Mouse (Mus musculus) embryonic facial prominence, embryonic 11.5 days (tissue): ENCODE data around the gene Camta1. TPM values are rescaled to one million over a fixed set of nuclear protein-coding genes. Genes with fewer than 3 reads are reported as not detected.
A peak's percentile ranks its signal among the peaks of the same experiment; 100 is the strongest.

Source experiments
- ATAC-seq: fragments of 200-750 bp; cut with Nextera tagmentation; replicated peaks from 2 replicates; pipeline ENCODE4 v1.8.0; 2017; ENCODE audit warnings: low read depth; ENCODE audit not compliant: insufficient number of reproducible peaks, low FRiP score, low TSS enrichment
- DNase-seq: peaks from one replicate; pipeline ENCODE4 v3.0.0-alpha.2; 2015; ENCODE audit warnings: low spot score
- H3K27ac ChIP-seq: fragments of 300-500 bp; sonication (generic); replicated peaks from 2 replicates; pipeline ENCODE4 v1.5.1; 2014; ENCODE audit warnings: mild to moderate bottlenecking, low read depth, low read length, control low read depth
- H3K27me3 ChIP-seq: fragments of 300-500 bp; sonication (generic); 2 replicates; pipeline ENCODE4 v1.6.1; 2014; ENCODE audit warnings: mild to moderate bottlenecking, low read length, moderate library complexity, mixed read lengths; ENCODE audit not compliant: control insufficient read depth, insufficient read depth
- H3K36me3 ChIP-seq: fragments of 300-500 bp; sonication (generic); replicated peaks from 2 replicates; pipeline ENCODE4 v1.6.1; 2014; ENCODE audit warnings: low read depth, mild to moderate bottlenecking, low read length, moderate library complexity, mixed read lengths; ENCODE audit not compliant: control insufficient read depth, insufficient read depth
- H3K4me1 ChIP-seq: fragments of 300-500 bp; sonication (generic); 2 replicates; pipeline ENCODE4 v1.6.1; 2014; ENCODE audit warnings: low read length, mixed read lengths; ENCODE audit not compliant: control insufficient read depth, insufficient read depth
- H3K4me2 ChIP-seq: fragments of 300-500 bp; sonication (generic); 2 replicates; pipeline ENCODE4 v1.6.1; 2014; ENCODE audit warnings: low read depth, mild to moderate bottlenecking, control low read depth, low read length, moderate library complexity
- H3K4me3 ChIP-seq: fragments of 300-500 bp; sonication (generic); 2 replicates; pipeline ENCODE4 v1.5.1; 2014; ENCODE audit warnings: low read depth, low read length, control low read depth
- H3K9ac ChIP-seq: fragments of 300-500 bp; sonication (generic); replicated peaks from 2 replicates; pipeline ENCODE4 v1.6.1; 2014; ENCODE audit warnings: mild to moderate bottlenecking, control low read depth, low read length
- H3K9me3 ChIP-seq: fragments of 300-500 bp; sonication (generic); replicated peaks from 2 replicates; pipeline ENCODE4 v1.6.1; 2016; ENCODE audit warnings: mild to moderate bottlenecking, low read length, inconsistent platforms, mixed read lengths; ENCODE audit not compliant: control insufficient read depth
- WGBS: fragments of 180-500 bp; shearing (Covaris S2); extraction: QIAGEN DNeasy Blood & Tissue Kit; methylation state at CpG from one replicate; pipeline ENCODE4 v1.1.7; 2014; 5-methylcytosine and 5-hydroxymethylcytosine counted together
- polyA plus RNA-seq: library from polyadenylated mRNA; unstranded; fragments of >200 nt; fragmentation: Nextera tagmentation; extraction: Ambion mirVana; gene quantifications from 2 replicates; pipeline ENCODE4 v1.2.1, GENCODE M21; 2014

The Camta1 gene
- polyA plus RNA-seq, 1 experiment from 2014 or later, result 130 TPM

- Histone ChIP-seq H3K36me3 (no peaks in the 10 kb centered on the region), H3K4me1 (no peaks in the 10 kb centered on the region), H3K4me3 (no peak overlapping the region), H3K4me2 (no peak overlapping the region), H3K9ac (no peak overlapping the region), H3K27ac (no peak overlapping the region), H3K9me3 (no peaks in the 10 kb centered on the region), H3K27me3 (no peaks in the 10 kb centered on the region; the same call in 1 of the 2 replicates)
- 80% methylated on average over 3 of the region's 3 CpGs for WGBS
- ATAC-seq (no peak), DNase-seq (no peak)
Observed at GRCm38 (mm10) chr4:151454065-151454464, 407.6 kb downstream of the Camta1 start.

GRCm38 (mm10) chr4:151451885-151452284, 409.8 kb downstream of the Camta1 start:
- Histone ChIP-seq H3K9ac (no peak overlapping the region), H3K4me3 (no peak overlapping the region), H3K9me3 (no peaks in the 10 kb centered on the region), H3K4me2 (no peak overlapping the region), H3K27me3 (no peaks in the 10 kb centered on the region; the same call in 1 of the 2 replicates), H3K27ac (no peak overlapping the region), H3K4me1 (no peaks in the 10 kb centered on the region), H3K36me3 (no peaks in the 10 kb centered on the region)
- whole genome bisulfite sequencing, result 82% methylated on average over 6 of the region's 6 CpGs
- ATAC-seq (no peak), DNase-seq (no peak)

GRCm38 (mm10) chr4:151449981-151450380, 411.7 kb downstream of the Camta1 start:
- Histone ChIP-seq H3K4me3 (no peak overlapping the region), H3K36me3 (no peaks in the 10 kb centered on the region), H3K27ac (no peak overlapping the region), H3K9me3 (no peaks in the 10 kb centered on the region), H3K9ac (no peak overlapping the region), H3K4me2 (no peak overlapping the region), H3K27me3 (no peaks in the 10 kb centered on the region; the same call in 1 of the 2 replicates), H3K4me1 (no peaks in the 10 kb centered on the region)
- peak; percentile 12 for DNase-seq
- no peak for ATAC-seq
- 15% methylated on average over 8 of the region's 8 CpGs for WGBS

GRCm38 (mm10) chr4:151448341-151448740, 413.3 kb downstream of the Camta1 start:
- H3K36me3 ChIP-seq, result no peaks in the 10 kb centered on the region
- no peak overlapping the region for H3K27ac ChIP-seq
- H3K9ac ChIP-seq, result no peak overlapping the region
- ATAC-seq, result no peak
- H3K27me3 ChIP-seq, result no peaks in the 10 kb centered on the region; the same call in 1 of the 2 replicates
- DNase-seq, result no peak
- no peak overlapping the region for H3K4me3 ChIP-seq
- 92% methylated on average over 2 of the region's 2 CpGs for WGBS
- no peak overlapping the region for H3K4me2 ChIP-seq
- H3K9me3 ChIP-seq, result no peaks in the 10 kb centered on the region
- no peaks in the 10 kb centered on the region for H3K4me1 ChIP-seq

GRCm38 (mm10) chr4:151444665-151445064, 417.0 kb downstream of the Camta1 start:
- no peak for DNase-seq
- Histone ChIP-seq H3K27me3 (no peaks in the 10 kb centered on the region; the same call in 1 of the 2 replicates), H3K9ac (no peak overlapping the region), H3K9me3 (no peaks in the 10 kb centered on the region), H3K4me2 (no peak overlapping the region), H3K27ac (no peak overlapping the region), H3K4me3 (no peak overlapping the region), H3K36me3 (no peaks in the 10 kb centered on the region), H3K4me1 (no peaks in the 10 kb centered on the region)
- ATAC-seq, result no peak
- WGBS, result 89% methylated on average over 4 of the region's 4 CpGs

- H3K27ac ChIP-seq, result no peak overlapping the region
- no peaks in the 10 kb centered on the region for H3K4me1 ChIP-seq
- H3K9ac ChIP-seq, result no peak overlapping the region
- no peak overlapping the region for H3K4me3 ChIP-seq
- H3K27me3 ChIP-seq, result no peaks in the 10 kb centered on the region
- DNase-seq (no peak), ATAC-seq (no peak)
- H3K36me3 ChIP-seq, result no peaks in the 10 kb centered on the region
- WGBS, result 53% methylated on average over 7 of the region's 7 CpGs
- H3K4me2 ChIP-seq, result no peak overlapping the region
- no peaks in the 10 kb centered on the region for H3K9me3 ChIP-seq
Observed at GRCm38 (mm10) chr4:151438561-151438960, 423.1 kb downstream of the Camta1 start.

GRCm38 (mm10) chr4:151437859-151438258, 423.8 kb downstream of the Camta1 start:
- Histone ChIP-seq H3K4me1 (no peaks in the 10 kb centered on the region), H3K4me2 (no peak overlapping the region), H3K27me3 (no peaks in the 10 kb centered on the region), H3K36me3 (no peaks in the 10 kb centered on the region), H3K27ac (no peak overlapping the region), H3K4me3 (no peak overlapping the region), H3K9ac (no peak overlapping the region), H3K9me3 (no peaks in the 10 kb centered on the region)
- DNase-seq, result no peak
- ATAC-seq, result no peak
- 80% methylated on average over 11 of the region's 11 CpGs for WGBS

- no peaks in the 10 kb centered on the region for H3K4me1 ChIP-seq
- 81% methylated on average over 3 of the region's 3 CpGs for WGBS
Observed at GRCm38 (mm10) chr4:151425133-151425532, 436.5 kb downstream of the Camta1 start.

More at GRCm38 (mm10) chr4:151425133-151425532, 436.5 kb downstream of the Camta1 start:
- no peak overlapping the region for H3K4me2 ChIP-seq
- ATAC-seq (no peak), DNase-seq (no peak)
- no peaks in the 10 kb centered on the region for H3K27me3 ChIP-seq
- H3K9ac ChIP-seq, result no peak overlapping the region
- no peak overlapping the region for H3K27ac ChIP-seq
- H3K4me3 ChIP-seq, result no peak overlapping the region
- no peaks in the 10 kb centered on the region for H3K36me3 ChIP-seq
- H3K9me3 ChIP-seq, result 0 out of 2 replicates have a peak, but pooled peaks cover 2% of the 10 kb centered on the region
